Mouse (Mus musculus): ENCODE results near the gene Ccser1.

DNA sequence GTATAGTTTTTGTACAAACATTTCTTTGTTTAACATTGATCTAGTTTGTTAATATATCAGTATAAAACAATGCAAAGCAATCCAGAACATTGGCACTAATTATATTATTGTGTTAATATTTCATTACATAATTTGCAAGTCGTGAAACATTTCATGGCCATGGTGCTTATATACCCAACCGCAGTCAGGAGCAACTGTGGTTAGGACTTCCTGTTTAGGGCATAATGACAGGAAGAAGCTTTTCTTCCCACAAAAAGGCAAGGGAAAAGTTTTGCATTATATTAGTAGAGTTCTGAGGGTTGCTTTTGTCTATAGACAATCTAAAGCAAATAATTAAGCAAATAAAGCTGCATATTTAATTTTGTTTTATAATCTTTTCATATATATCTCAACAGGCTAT is 247.4 kb downstream of the Ccser1 start:
- no peak for TF ChIP-seq GATA1 (IDR thresholded peaks at IDR 0.05; ENCODE audit: low read length)
- no peak for TF ChIP-seq TAL1 (IDR thresholded peaks at IDR 0.05; ENCODE audit: low read length)
